Mouse (Mus musculus): ENCODE results near the gene Osbpl11. TPM values are rescaled to one million over a fixed set of nuclear protein-coding genes. Genes with fewer than 3 reads are reported as not detected.
"Not testable (repeated sequence)": the region's sequence is repeated elsewhere in the genome, so short reads cannot be mapped to it uniquely, and the experiment has no call there.

Osbpl11 gene
- polyA plus RNA-seq (2016; fragmentation: Nextera tagmentation; extraction: Ambion mirVana): 27.0 and 30.6 TPM in 2 replicates

- peak within 1 kb of the TSS; percentile 92 for H3K9ac ChIP-seq
- peak; percentile 97 for ATAC-seq (ENCODE audit: low FRiP score, low read depth)
- under 1% methylated on average over 27 of the region's 27 CpGs for WGBS
- H3K4me3 ChIP-seq: peak within 1 kb of the TSS; percentile 91
- peaks cover 16% of the 10 kb centered on the region for H3K4me1 ChIP-seq
- H3K9me3 ChIP-seq: no peaks in the 10 kb centered on the region
- no peaks in the 10 kb centered on the region for H3K36me3 ChIP-seq
- peak within 1 kb of the TSS; percentile 75 for H3K27ac ChIP-seq
- peak within 1 kb of the TSS; percentile 98 for H3K4me2 ChIP-seq (replicated peaks)
- no peaks in the 10 kb centered on the region for H3K27me3 ChIP-seq (replicated peaks)
Observed at GRCm38 (mm10) chr16:33184901-33185260, at the start of gene Osbpl11. Gene Osbpl11, plus strand, starts transcription at chr16:33185071.

DNA sequence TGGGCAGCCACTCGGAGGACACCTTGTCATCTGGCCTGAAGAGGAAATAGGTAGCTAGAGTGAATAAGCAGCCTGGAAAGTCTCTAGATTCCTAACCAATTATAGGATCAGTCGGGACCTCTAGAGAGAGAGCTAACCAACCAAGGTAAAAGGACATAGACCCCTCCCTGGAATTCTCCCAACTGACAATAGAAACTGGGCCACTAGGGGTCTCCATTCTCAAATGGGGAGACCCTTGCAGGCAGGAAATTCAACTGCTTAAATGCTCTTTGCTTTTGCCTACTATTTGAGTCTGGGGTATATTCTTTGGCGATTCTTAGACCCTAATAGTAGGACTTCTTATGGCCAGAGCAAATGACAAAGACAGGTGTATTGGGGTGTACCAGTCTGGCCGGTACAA, 49.7 kb upstream of the Osbpl11 start:
- ATAC-seq (ENCODE audit: low FRiP score, low read depth): no peak
- H3K9ac ChIP-seq: no peak overlapping the region

GRCm38 (mm10) chr16:33139061-33139460, 45.8 kb upstream of the Osbpl11 start:
- H3K4me2 ChIP-seq (replicated peaks); H3K9ac ChIP-seq; H3K27ac ChIP-seq; H3K4me3 ChIP-seq; H3K27me3 ChIP-seq (replicated peaks); ATAC-seq (ENCODE audit: low FRiP score, low read depth); H3K9me3 ChIP-seq; H3K4me1 ChIP-seq; H3K36me3 ChIP-seq: not testable (repeated sequence)
- 82% methylated on average over 6 of the region's 7 CpGs for WGBS

More for the DNA sequence above, 49.7 kb upstream of the Osbpl11 start:
- H3K9me3 ChIP-seq: no peaks in the 10 kb centered on the region
- H3K4me2 ChIP-seq (replicated peaks): no peak overlapping the region
- H3K27ac ChIP-seq: no peak overlapping the region
- no peak overlapping the region for H3K4me3 ChIP-seq
- H3K27me3 ChIP-seq (replicated peaks): no peaks in the 10 kb centered on the region
- no peaks in the 10 kb centered on the region for H3K4me1 ChIP-seq
- WGBS: 67% methylated on average over 4 of the region's 4 CpGs
- no peaks in the 10 kb centered on the region for H3K36me3 ChIP-seq

DNA sequence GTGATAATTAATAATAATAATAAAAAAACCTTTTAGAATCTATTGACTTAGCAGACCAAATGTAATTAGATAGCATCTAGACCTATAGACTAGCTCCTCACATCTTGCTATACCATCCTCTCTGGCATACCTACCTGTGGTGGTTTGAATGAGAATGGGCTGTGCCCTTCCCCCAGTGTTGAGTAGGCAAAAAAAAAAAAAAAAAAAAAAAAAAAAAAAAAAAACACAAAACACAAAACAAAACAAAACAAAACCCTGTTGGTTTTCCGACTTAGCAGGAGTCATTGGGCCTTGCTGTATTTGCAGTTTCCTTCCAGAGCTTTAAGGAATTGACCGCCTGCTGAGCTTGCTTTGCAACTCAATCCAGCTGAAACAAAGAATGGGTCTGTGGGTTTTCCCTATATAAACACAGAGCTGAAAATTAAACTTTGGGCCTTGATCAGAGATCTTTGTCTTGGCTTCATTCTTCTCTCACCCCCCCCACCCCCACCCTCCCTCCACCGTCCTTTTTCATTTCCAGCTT, 43.1 kb upstream of the Osbpl11 start:
- Histone ChIP-seq H3K27ac (no peak overlapping the region), H3K27me3 (replicated peaks) (no peaks in the 10 kb centered on the region), H3K4me2 (replicated peaks) (no peak overlapping the region), H3K4me1 (no peaks in the 10 kb centered on the region), H3K9me3 (no peaks in the 10 kb centered on the region; the same call in 1 of the 2 replicates), H3K9ac (no peak overlapping the region), H3K36me3 (no peaks in the 10 kb centered on the region), H3K4me3 (no peak overlapping the region)
- no peak for ATAC-seq (ENCODE audit: low FRiP score, low read depth)
- 39% methylated on average over 3 of the region's 3 CpGs for WGBS

GRCm38 (mm10) chr16:33143452-33143851, 41.4 kb upstream of the Osbpl11 start:
- Histone ChIP-seq H3K9me3 (no peaks in the 10 kb centered on the region; the same call in 1 of the 2 replicates), H3K36me3 (no peaks in the 10 kb centered on the region), H3K4me1 (no peaks in the 10 kb centered on the region), H3K27me3 (replicated peaks) (no peaks in the 10 kb centered on the region), H3K9ac (no peak overlapping the region), H3K4me3 (no peak overlapping the region), H3K4me2 (replicated peaks) (no peak overlapping the region), H3K27ac (no peak overlapping the region)
- 76% methylated on average over 2 of the region's 2 CpGs for WGBS
- no peak for ATAC-seq (ENCODE audit: low FRiP score, low read depth)

- Histone ChIP-seq H3K27ac (no peak overlapping the region), H3K27me3 (replicated peaks) (no peaks in the 10 kb centered on the region), H3K4me2 (replicated peaks) (no peak overlapping the region), H3K4me1 (no peaks in the 10 kb centered on the region), H3K9me3 (no peaks in the 10 kb centered on the region; the same call in 1 of the 2 replicates), H3K9ac (no peak overlapping the region), H3K36me3 (no peaks in the 10 kb centered on the region), H3K4me3 (no peak overlapping the region)
- no peak for ATAC-seq (ENCODE audit: low FRiP score, low read depth)
- WGBS: 94% methylated on average over 3 of the region's 3 CpGs
Observed at GRCm38 (mm10) chr16:33146185-33146584, 38.7 kb upstream of the Osbpl11 start.

GRCm38 (mm10) chr16:33148135-33148534, 36.7 kb upstream of the Osbpl11 start:
- Histone ChIP-seq H3K9me3 (no peaks in the 10 kb centered on the region; the same call in 1 of the 2 replicates), H3K27ac (no peak overlapping the region), H3K9ac (no peak overlapping the region), H3K36me3 (no peaks in the 10 kb centered on the region), H3K4me1 (no peaks in the 10 kb centered on the region), H3K4me2 (replicated peaks) (no peak overlapping the region), H3K4me3 (no peak overlapping the region), H3K27me3 (replicated peaks) (no peaks in the 10 kb centered on the region)
- no peak for ATAC-seq (ENCODE audit: low FRiP score, low read depth)
- 85% methylated on average over 4 of the region's 4 CpGs for WGBS

GRCm38 (mm10) chr16:33150875-33151274, 34.0 kb upstream of the Osbpl11 start:
- H3K4me3 ChIP-seq: not testable (repeated sequence)

DNA sequence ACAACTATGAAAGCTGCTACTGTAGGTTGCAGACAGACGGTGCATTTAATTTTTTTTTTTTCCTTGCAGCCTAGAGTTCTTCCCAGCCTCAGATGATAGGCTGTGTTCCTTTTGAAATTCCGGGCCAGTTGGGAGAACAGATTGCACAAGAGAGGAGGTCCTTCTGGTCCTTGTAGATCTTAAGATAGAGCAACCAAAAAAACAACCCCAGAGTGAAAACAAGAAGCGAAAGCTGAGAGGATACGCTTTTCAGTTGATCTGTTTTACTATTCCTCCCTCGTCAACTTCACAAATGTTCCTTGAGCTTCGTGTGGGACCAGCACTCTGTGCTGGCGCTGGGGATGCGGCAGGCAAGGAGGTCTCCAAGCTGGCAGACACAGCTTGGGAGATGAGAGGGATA, 33.3 kb upstream of the Osbpl11 start:
- no peak for ATAC-seq (ENCODE audit: low FRiP score, low read depth)
- H3K9ac ChIP-seq: no peak overlapping the region
- H3K27me3 ChIP-seq (replicated peaks): no peaks in the 10 kb centered on the region
- no peak overlapping the region for H3K4me2 ChIP-seq (replicated peaks)
- H3K27ac ChIP-seq: no peak overlapping the region
- no peak overlapping the region for H3K4me3 ChIP-seq
- 85% methylated on average over 8 of the region's 8 CpGs for WGBS
- H3K9me3 ChIP-seq: no peaks in the 10 kb centered on the region
- H3K36me3 ChIP-seq: no peaks in the 10 kb centered on the region
- H3K4me1 ChIP-seq: no peaks in the 10 kb centered on the region

More at GRCm38 (mm10) chr16:33150875-33151274, 34.0 kb upstream of the Osbpl11 start:
- WGBS: 84% methylated on average over 9 of the region's 9 CpGs
- not testable (repeated sequence) for ATAC-seq (ENCODE audit: low FRiP score, low read depth); H3K4me1 ChIP-seq; H3K9me3 ChIP-seq; H3K27me3 ChIP-seq (replicated peaks); H3K27ac ChIP-seq; H3K4me2 ChIP-seq (replicated peaks); H3K9ac ChIP-seq; H3K36me3 ChIP-seq

DNA sequence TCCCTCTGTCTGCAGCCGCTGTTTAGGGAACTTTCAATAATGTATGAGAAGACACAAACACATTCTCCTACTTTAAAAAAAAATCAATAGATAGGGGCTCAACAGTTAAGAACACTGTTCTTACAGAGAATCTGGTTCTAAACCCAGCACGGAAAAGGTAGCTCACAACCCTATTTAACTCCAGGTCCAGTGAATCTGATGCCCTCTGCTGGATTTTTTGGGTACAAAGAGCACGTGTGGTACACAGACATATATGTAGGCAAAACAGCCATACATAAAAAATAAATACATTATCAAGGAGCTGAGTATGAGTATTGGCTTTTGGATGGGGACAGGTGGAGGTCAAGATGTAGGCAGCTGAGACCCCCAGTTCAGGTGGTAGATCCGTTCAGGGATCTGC, 29.9 kb upstream of the Osbpl11 start:
- Histone ChIP-seq H3K27ac (no peak overlapping the region), H3K27me3 (replicated peaks) (no peaks in the 10 kb centered on the region), H3K4me1 (no peaks in the 10 kb centered on the region), H3K36me3 (no peaks in the 10 kb centered on the region), H3K9ac (no peak overlapping the region), H3K9me3 (no peaks in the 10 kb centered on the region), H3K4me2 (replicated peaks) (no peak overlapping the region), H3K4me3 (no peak overlapping the region)
- ATAC-seq (ENCODE audit: low FRiP score, low read depth): no peak
- WGBS: 57% methylated on average over 4 of the region's 4 CpGs

- Histone ChIP-seq H3K9ac (no peak overlapping the region), H3K4me1 (no peaks in the 10 kb centered on the region), H3K36me3 (no peaks in the 10 kb centered on the region), H3K27me3 (replicated peaks) (no peaks in the 10 kb centered on the region), H3K9me3 (no peaks in the 10 kb centered on the region), H3K4me2 (replicated peaks) (no peak overlapping the region), H3K27ac (no peak overlapping the region), H3K4me3 (no peak overlapping the region)
- ATAC-seq (ENCODE audit: low FRiP score, low read depth): no peak
- 86% methylated on average over 11 of the region's 11 CpGs for whole genome bisulfite sequencing
Observed at GRCm38 (mm10) chr16:33158006-33158405, 26.9 kb upstream of the Osbpl11 start.

GRCm38 (mm10) chr16:33158590-33159071, 26.2 kb upstream of the Osbpl11 start:
- 91% methylated on average over 14 of the region's 14 CpGs for WGBS
- Histone ChIP-seq H3K9me3 (no peaks in the 10 kb centered on the region), H3K36me3 (no peaks in the 10 kb centered on the region), H3K4me3 (no peak overlapping the region), H3K27me3 (replicated peaks) (no peaks in the 10 kb centered on the region), H3K9ac (no peak overlapping the region), H3K4me1 (no peaks in the 10 kb centered on the region), H3K27ac (no peak overlapping the region), H3K4me2 (replicated peaks) (no peak overlapping the region)
- no peak for ATAC-seq (ENCODE audit: low FRiP score, low read depth)

GRCm38 (mm10) chr16:33159363-33159762, 25.5 kb upstream of the Osbpl11 start:
- H3K27ac ChIP-seq: no peak overlapping the region
- H3K4me3 ChIP-seq: no peak overlapping the region
- no peak for ATAC-seq (ENCODE audit: low FRiP score, low read depth)

More at GRCm38 (mm10) chr16:33159363-33159762, 25.5 kb upstream of the Osbpl11 start:
- Histone ChIP-seq H3K9ac (no peak overlapping the region), H3K4me2 (replicated peaks) (no peak overlapping the region), H3K27me3 (replicated peaks) (no peaks in the 10 kb centered on the region), H3K9me3 (no peaks in the 10 kb centered on the region), H3K4me1 (no peaks in the 10 kb centered on the region), H3K36me3 (no peaks in the 10 kb centered on the region)
- 99% methylated on average over 2 of the region's 2 CpGs for WGBS
